Mouse (Mus musculus): Measurements from ENCODE around the gene Rassf10. TPM values are rescaled to one million over a fixed set of nuclear protein-coding genes. Genes with fewer than 3 reads are reported as not detected.

The Rassf10 gene
- polyA plus RNA-seq (2015; fragmentation: Nextera tagmentation; extraction: Ambion mirVana) = 2.6 and 3.0 TPM in 2 replicates

DNA sequence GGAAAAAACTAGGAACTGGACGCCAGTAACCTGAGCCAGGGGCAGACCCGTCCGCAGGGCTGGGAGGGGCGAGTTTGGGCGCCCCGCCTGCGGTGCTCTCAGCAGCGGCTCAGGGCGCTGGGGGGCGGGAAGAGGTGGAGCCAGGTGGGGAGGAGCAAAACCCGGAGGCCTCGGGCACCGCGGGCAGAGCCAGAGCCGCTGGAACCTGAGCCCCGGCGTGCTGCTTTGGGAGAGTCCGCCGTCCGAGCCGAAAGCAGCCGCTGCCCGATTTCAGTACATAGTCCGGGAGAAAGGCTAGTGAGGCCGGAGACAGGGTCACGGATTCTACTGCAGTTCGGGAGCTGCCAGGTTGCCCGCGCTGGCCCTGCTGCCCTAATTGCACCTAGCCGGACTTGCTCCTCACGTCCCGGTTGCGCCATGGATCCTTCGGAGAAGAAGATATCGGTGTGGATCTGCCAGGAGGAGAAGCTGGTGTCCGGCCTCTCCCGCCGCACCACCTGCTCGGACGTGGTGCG, at the start of gene Rassf10:
Gene Rassf10, plus strand, starts transcription at position 186 of the 515 bp plus-strand sequence.
- Histone ChIP-seq H3K36me3 (ENCODE audit: insufficient read depth, low read length) (no peaks in the 10 kb centered on the region), H3K4me1 (ENCODE audit: insufficient read depth, low read depth, low read length) (peaks cover 9% of the 10 kb centered on the region; the same call in 1 of the 2 replicates), H3K4me3 (ENCODE audit: low read depth, low read length) (peak within 1 kb of the TSS; percentile 47), H3K27me3 (replicated peaks; ENCODE audit: insufficient read depth, low read length) (peaks cover 18% of the 10 kb centered on the region), H3K4me2 (replicated peaks; ENCODE audit: low read depth, low read length) (peak within 1 kb of the TSS; percentile 92), H3K9me3 (ENCODE audit: low read length) (no peaks in the 10 kb centered on the region), H3K9ac (replicated peaks; ENCODE audit: low read depth) (peak within 1 kb of the TSS; percentile 23; the same call in 1 of the 2 replicates), H3K27ac (ENCODE audit: low read length) (peak within 1 kb of the TSS; percentile 51)
- DNase-seq (ENCODE audit: low spot score) (peak; percentile 93), ATAC-seq (peak; percentile 97)
- WGBS = 2% methylated on average over 31 of the region's 41 CpGs
- no peak for TF ChIP-seq CTCF (IDR thresholded peaks at IDR 0.05)

DNA sequence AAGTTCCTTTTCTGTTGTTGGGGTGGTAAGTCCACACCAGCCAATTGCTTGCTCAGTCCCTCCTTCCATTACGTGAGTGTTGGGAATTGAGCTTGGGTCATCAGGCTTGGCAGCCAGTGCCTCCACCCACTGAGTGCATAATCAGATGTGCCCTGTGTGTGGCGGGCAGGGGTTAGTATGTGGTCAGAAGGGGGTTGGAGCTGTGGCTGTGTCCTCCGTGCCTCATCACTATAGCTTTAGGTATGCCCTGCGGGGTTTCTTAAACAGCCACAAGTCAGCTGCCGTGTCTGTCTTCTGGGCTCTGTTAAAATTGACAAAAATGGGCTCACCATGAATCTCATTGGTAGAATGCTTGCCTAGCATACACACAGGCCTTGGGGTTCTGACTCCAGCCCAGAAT, 46.9 kb upstream of the Rassf10 start:
- no peak for ATAC-seq
- Histone ChIP-seq H3K4me1 (ENCODE audit: insufficient read depth, low read depth, low read length) (no peaks in the 10 kb centered on the region), H3K4me3 (ENCODE audit: low read depth, low read length) (no peak overlapping the region), H3K27ac (ENCODE audit: low read length) (no peak overlapping the region), H3K27me3 (replicated peaks; ENCODE audit: insufficient read depth, low read length) (no peaks in the 10 kb centered on the region), H3K36me3 (ENCODE audit: insufficient read depth, low read length) (peaks cover 6% of the 10 kb centered on the region; the same call in 1 of the 2 replicates), H3K4me2 (replicated peaks; ENCODE audit: low read depth, low read length) (no peak overlapping the region), H3K9me3 (ENCODE audit: low read length) (no peaks in the 10 kb centered on the region), H3K9ac (replicated peaks; ENCODE audit: low read depth) (no peak overlapping the region)
- WGBS = 83% methylated on average over 5 of the region's 5 CpGs
- TF ChIP-seq EP300 (IDR thresholded peaks at IDR 0.05) (no peak), CTCF (IDR thresholded peaks at IDR 0.05) (no peak)
- no peak for DNase-seq (ENCODE audit: low spot score)

DNA sequence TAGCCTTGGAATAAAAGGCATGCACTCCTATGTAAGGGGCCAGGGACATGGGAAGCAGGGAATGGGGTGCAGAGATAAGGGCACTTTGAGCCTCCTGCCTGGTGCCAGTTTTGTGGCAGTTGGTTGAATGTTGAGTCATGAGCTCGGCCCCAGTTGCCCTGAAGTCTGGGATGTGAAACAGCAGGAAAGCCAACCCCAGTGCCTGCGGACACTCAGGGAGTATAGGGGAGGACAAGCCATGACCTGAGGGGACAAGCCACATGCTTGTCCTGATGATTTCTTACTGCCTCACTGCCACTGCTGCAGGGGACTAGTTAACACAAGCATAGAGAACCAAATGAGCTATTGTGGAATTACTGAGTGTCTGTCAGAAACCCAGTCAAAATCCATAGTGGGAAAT, 46.3 kb upstream of the Rassf10 start:
- ATAC-seq = no peak
- 67% methylated on average over 2 of the region's 2 CpGs for WGBS

DNA sequence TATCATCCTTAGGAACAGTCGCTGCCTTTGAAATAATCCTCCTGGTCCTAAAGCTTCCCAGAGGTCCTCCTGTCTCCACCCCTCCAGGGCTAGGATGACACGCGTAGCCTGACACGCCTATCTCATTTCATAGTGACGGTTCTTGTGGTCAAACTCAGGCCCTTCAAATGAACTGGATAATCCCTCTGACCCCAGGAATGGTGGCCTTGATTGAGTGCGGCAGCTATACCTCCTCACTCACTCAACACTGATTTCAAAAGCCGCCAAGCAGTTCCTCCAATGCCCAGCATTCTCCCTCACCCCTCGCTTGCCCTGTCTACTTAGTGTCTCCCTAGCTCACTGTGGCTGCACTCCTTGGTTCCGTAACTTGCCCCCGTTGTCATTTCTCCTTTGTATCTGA, 44.6 kb upstream of the Rassf10 start:
- DNase-seq (ENCODE audit: low spot score) (no peak), ATAC-seq (no peak)
- Histone ChIP-seq H3K36me3 (ENCODE audit: insufficient read depth, low read length) (peaks cover 5% of the 10 kb centered on the region; the same call in 1 of the 2 replicates), H3K4me2 (replicated peaks; ENCODE audit: low read depth, low read length) (no peak overlapping the region), H3K9ac (replicated peaks; ENCODE audit: low read depth) (no peak overlapping the region), H3K4me1 (ENCODE audit: insufficient read depth, low read depth, low read length) (no peaks in the 10 kb centered on the region), H3K27ac (ENCODE audit: low read length) (no peak overlapping the region), H3K9me3 (ENCODE audit: low read length) (no peaks in the 10 kb centered on the region), H3K27me3 (replicated peaks; ENCODE audit: insufficient read depth, low read length) (no peaks in the 10 kb centered on the region), H3K4me3 (ENCODE audit: low read depth, low read length) (no peak overlapping the region)
- no peak for TF ChIP-seq CTCF (IDR thresholded peaks at IDR 0.05)
- no peak for TF ChIP-seq EP300 (IDR thresholded peaks at IDR 0.05)
- 85% methylated on average over 10 of the region's 10 CpGs for WGBS

More for the DNA sequence above, 46.3 kb upstream of the Rassf10 start:
- Histone ChIP-seq H3K4me1 (ENCODE audit: insufficient read depth, low read depth, low read length) (no peaks in the 10 kb centered on the region), H3K27ac (ENCODE audit: low read length) (no peak overlapping the region), H3K36me3 (ENCODE audit: insufficient read depth, low read length) (peaks cover 6% of the 10 kb centered on the region; the same call in 1 of the 2 replicates), H3K9me3 (ENCODE audit: low read length) (no peaks in the 10 kb centered on the region), H3K9ac (replicated peaks; ENCODE audit: low read depth) (no peak overlapping the region), H3K4me3 (ENCODE audit: low read depth, low read length) (no peak overlapping the region), H3K27me3 (replicated peaks; ENCODE audit: insufficient read depth, low read length) (no peaks in the 10 kb centered on the region), H3K4me2 (replicated peaks; ENCODE audit: low read depth, low read length) (no peak overlapping the region)
- DNase-seq (ENCODE audit: low spot score) = no peak
- TF ChIP-seq EP300 (IDR thresholded peaks at IDR 0.05) = no peak
- no peak for TF ChIP-seq CTCF (IDR thresholded peaks at IDR 0.05)

DNA sequence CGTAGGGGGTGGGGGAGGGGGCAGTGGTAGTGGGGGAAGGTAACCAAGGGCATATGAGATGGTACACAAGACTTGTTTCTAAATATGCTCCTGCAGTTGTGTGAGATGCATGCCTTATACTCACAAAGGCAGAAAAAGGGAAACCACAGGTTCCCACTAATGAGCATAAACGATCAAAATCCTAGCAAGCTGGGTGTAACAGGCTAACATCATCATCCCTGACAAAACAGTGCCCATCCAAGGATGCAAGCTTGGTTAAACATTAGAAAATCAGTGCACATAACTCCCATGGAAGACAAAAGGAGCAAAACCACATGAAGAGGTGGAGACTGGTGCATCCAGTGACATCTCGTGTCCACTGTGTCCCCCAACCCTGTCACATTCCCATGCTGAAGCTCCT, 40.8 kb upstream of the Rassf10 start:
- Histone ChIP-seq H3K27me3 (replicated peaks; ENCODE audit: insufficient read depth, low read length) (no peaks in the 10 kb centered on the region), H3K4me2 (replicated peaks; ENCODE audit: low read depth, low read length) (no peak overlapping the region), H3K27ac (ENCODE audit: low read length) (no peak overlapping the region), H3K9me3 (ENCODE audit: low read length) (no peaks in the 10 kb centered on the region), H3K4me1 (ENCODE audit: insufficient read depth, low read depth, low read length) (no peaks in the 10 kb centered on the region), H3K36me3 (ENCODE audit: insufficient read depth, low read length) (no peaks in the 10 kb centered on the region), H3K9ac (replicated peaks; ENCODE audit: low read depth) (no peak overlapping the region), H3K4me3 (ENCODE audit: low read depth, low read length) (no peak overlapping the region)
- 68% methylated on average over 3 of the region's 3 CpGs for WGBS
- DNase-seq (ENCODE audit: low spot score) (no peak), ATAC-seq (no peak)
- TF ChIP-seq EP300 (IDR thresholded peaks at IDR 0.05) (no peak), CTCF (IDR thresholded peaks at IDR 0.05) (no peak)

DNA sequence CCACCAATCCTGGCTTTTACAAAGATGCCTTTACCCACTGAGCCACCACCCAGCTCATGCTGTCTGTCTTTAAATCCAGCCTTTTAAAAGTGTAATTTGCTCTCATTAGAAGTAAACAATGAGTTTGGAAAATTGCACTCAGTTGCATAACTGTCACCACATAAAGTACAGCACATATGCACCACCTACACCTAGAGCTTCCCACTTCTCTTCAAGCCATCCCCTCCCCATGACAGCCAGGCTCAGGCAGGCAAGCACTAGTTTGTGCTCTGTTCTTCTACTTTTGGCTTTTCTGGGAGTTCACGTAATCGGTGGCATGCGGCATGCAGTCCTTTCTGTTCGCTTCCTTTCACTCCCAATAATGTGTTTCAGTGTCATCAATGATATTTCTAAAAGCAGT, 38.2 kb upstream of the Rassf10 start:
- Histone ChIP-seq H3K27ac (ENCODE audit: low read length) (no peak overlapping the region), H3K27me3 (replicated peaks; ENCODE audit: insufficient read depth, low read length) (no peaks in the 10 kb centered on the region), H3K4me1 (ENCODE audit: insufficient read depth, low read depth, low read length) (no peaks in the 10 kb centered on the region), H3K4me2 (replicated peaks; ENCODE audit: low read depth, low read length) (no peak overlapping the region), H3K9me3 (ENCODE audit: low read length) (no peaks in the 10 kb centered on the region), H3K4me3 (ENCODE audit: low read depth, low read length) (no peak overlapping the region), H3K36me3 (ENCODE audit: insufficient read depth, low read length) (no peaks in the 10 kb centered on the region), H3K9ac (replicated peaks; ENCODE audit: low read depth) (no peak overlapping the region)
- WGBS = 94% methylated on average over 4 of the region's 4 CpGs
- ATAC-seq = no peak
- TF ChIP-seq CTCF (IDR thresholded peaks at IDR 0.05) (no peak), EP300 (IDR thresholded peaks at IDR 0.05) (no peak)
- DNase-seq (ENCODE audit: low spot score) = no peak
